Mouse (Mus musculus) small intestine, adult 2 months (tissue): ENCODE measurements around the gene Fmo2.

Experiments used
- CTCF ChIP-seq: fragments of 200-500 bp; IDR thresholded peaks from 2 replicates; pipeline ENCODE4 v1.5.1; 2012; ENCODE audit warnings: low read depth, mild to moderate bottlenecking, control low read depth, inconsistent platforms, low read length, moderate library complexity, mixed read lengths; ENCODE audit not compliant: insufficient replicate concordance, insufficient read length; ENCODE audit errors: extremely low read depth
- POLR2A ChIP-seq: fragments of 200-500 bp; IDR thresholded peaks from 2 replicates; pipeline ENCODE4 v1.6.1; 2012; ENCODE audit warnings: low read depth, mild to moderate bottlenecking, control low read depth, inconsistent platforms, low read length, moderate library complexity

DNA sequence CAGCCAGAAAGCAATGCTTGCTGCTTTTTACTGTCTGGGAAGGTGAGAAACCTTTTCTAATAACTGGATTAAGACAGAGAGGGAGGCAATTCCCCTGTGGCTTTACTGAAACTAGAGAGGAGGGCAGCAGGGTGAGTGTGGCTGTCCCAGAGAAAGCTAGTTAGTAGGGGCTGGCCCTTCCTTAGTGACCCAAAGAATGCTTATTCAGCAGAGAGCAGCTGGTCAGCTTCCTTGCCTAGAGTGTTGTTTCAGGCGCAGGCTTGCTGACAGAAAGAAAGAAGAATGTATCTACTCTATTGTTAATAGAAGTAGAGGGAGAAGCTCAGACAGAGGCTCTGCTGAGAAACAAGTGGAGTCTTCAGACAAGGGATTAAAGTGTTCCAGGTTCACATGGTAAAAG, 36.2 kb downstream of the Fmo2 start:
- no peak for TF ChIP-seq CTCF
- TF ChIP-seq POLR2A: no peak
